Mouse (Mus musculus) stomach, embryonic 16.5 days (tissue): ENCODE results near the gene Trcg1. TPM values are rescaled to one million over a fixed set of nuclear protein-coding genes. Genes with fewer than 3 reads are reported as not detected.
"Not testable (repeated sequence)": the region's sequence is repeated elsewhere in the genome, so short reads cannot be mapped to it uniquely, and the experiment has no call there.

Source experiments
- ATAC-seq: fragments of 200-750 bp; cut with Nextera tagmentation; 2 replicates; pipeline ENCODE4 v1.8.0; 2017; ENCODE audit warnings: moderate number of reproducible peaks, moderate TSS enrichment; ENCODE audit not compliant: insufficient read depth, low FRiP score
- H3K27ac ChIP-seq: fragments of 300-500 bp; sonication (generic); 2 replicates; pipeline ENCODE4 v1.5.1; 2014; ENCODE audit warnings: low read length
- H3K27me3 ChIP-seq: fragments of 300-500 bp; sonication (generic); 2 replicates; pipeline ENCODE4 v1.6.1; 2014; ENCODE audit warnings: low read length, control low read depth, mixed read lengths; ENCODE audit not compliant: control insufficient read depth, insufficient read depth
- H3K36me3 ChIP-seq: fragments of 300-500 bp; sonication (generic); 2 replicates; pipeline ENCODE4 v1.6.1; 2014; ENCODE audit warnings: low read length; ENCODE audit not compliant: control insufficient read depth, insufficient read depth
- H3K4me1 ChIP-seq: fragments of 300-500 bp; sonication (generic); 2 replicates; pipeline ENCODE4 v1.6.1; 2014; ENCODE audit warnings: low read length, control low read depth, mixed read lengths; ENCODE audit not compliant: control insufficient read depth, insufficient read depth
- H3K4me2 ChIP-seq: fragments of 300-500 bp; sonication (generic); 2 replicates; pipeline ENCODE4 v1.6.1; 2014; ENCODE audit warnings: low read depth, low read length, mixed read lengths
- H3K4me3 ChIP-seq: fragments of 300-500 bp; sonication (generic); replicated peaks from 2 replicates; pipeline ENCODE4 v1.5.1; 2014; ENCODE audit warnings: mild to moderate bottlenecking, low read length
- H3K9ac ChIP-seq: fragments of 300-500 bp; sonication (generic); 2 replicates; pipeline ENCODE4 v1.6.1; 2014; ENCODE audit warnings: low read length
- H3K9me3 ChIP-seq: fragments of 300-500 bp; sonication (generic); replicated peaks from 2 replicates; pipeline ENCODE4 v1.6.1; 2016; ENCODE audit warnings: low read length, control low read depth; ENCODE audit not compliant: control insufficient read depth
- WGBS: fragments of 180-500 bp; shearing (Covaris S2); extraction: QIAGEN DNeasy Blood & Tissue Kit; methylation state at CpG from one replicate; pipeline ENCODE4 v1.1.7; 2014; 5-methylcytosine and 5-hydroxymethylcytosine counted together
- polyA plus RNA-seq: library from polyadenylated mRNA; unstranded; fragments of >200 nt; fragmentation: Nextera tagmentation; extraction: Ambion mirVana; gene quantifications from 2 replicates; pipeline ENCODE4 v1.2.1, GENCODE M21; 2015

Gene Trcg1
- polyA plus RNA-seq, 1 experiment from 2014 or later = not detected

- Histone ChIP-seq H3K4me1 (no peaks in the 10 kb centered on the region), H3K9me3 (no peaks in the 10 kb centered on the region), H3K27ac (no peak overlapping the region), H3K9ac (no peak overlapping the region), H3K4me2 (no peak overlapping the region), H3K36me3 (no peaks in the 10 kb centered on the region), H3K4me3 (no peak overlapping the region), H3K27me3 (no peaks in the 10 kb centered on the region)
- ATAC-seq = no peak
- WGBS = 68% methylated on average over 6 of the region's 6 CpGs
Measured at GRCm38 (mm10) chr9:57217220-57217619, 19.1 kb upstream of the Trcg1 start.

DNA sequence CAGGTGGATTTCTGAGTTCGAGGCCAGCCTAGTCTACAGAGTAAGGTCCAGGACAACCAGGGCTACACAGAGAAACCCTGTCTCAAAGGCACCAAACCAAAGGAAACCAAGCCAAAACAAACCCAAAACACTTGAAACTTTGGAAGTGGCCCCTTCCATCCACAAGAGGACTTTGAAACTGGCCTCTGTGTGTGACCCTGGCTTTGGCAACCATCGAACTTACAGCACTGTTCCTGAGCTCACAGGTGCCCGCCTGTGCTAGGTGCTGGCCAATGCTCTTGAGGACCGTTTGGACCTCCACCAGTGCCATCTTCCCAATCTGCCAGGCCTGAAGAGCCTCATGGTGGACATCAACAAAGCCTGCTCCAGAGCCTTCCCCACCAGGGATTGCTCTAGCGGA lies 17.6 kb upstream of the Trcg1 start:
- Histone ChIP-seq H3K27me3 (no peaks in the 10 kb centered on the region), H3K36me3 (no peaks in the 10 kb centered on the region), H3K9ac (no peak overlapping the region), H3K9me3 (no peaks in the 10 kb centered on the region), H3K27ac (no peak overlapping the region), H3K4me1 (no peaks in the 10 kb centered on the region), H3K4me2 (no peak overlapping the region), H3K4me3 (no peak overlapping the region)
- 83% methylated on average over 5 of the region's 5 CpGs for WGBS
- no peak for ATAC-seq

DNA sequence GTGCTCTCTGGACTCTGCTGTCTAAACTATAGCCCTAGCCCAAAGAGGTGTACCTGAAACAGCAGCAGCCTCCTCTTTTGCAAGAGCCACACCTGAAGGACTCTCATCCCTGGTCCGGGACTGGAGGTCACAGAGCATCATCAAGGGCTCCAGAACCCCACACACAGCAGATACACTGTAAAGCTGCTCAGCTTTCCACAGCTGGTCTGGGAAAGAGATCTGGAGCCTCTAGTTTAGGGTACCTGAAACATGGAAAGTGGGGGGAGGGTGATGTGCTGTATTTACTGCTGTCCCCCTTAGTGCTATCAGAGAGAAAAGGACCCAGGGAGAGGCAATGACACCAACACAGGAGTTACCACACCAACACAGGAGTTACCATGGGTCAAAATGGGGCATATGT lies 16.8 kb upstream of the Trcg1 start:
- H3K27ac ChIP-seq = no peak overlapping the region
- H3K36me3 ChIP-seq = no peaks in the 10 kb centered on the region
- no peaks in the 10 kb centered on the region for H3K27me3 ChIP-seq
- 87% methylated on average over 1 of the region's 1 CpGs for WGBS
- H3K9me3 ChIP-seq = no peaks in the 10 kb centered on the region
- H3K4me3 ChIP-seq = no peak overlapping the region
- ATAC-seq = no peak
- no peaks in the 10 kb centered on the region for H3K4me1 ChIP-seq
- no peak overlapping the region for H3K9ac ChIP-seq
- no peak overlapping the region for H3K4me2 ChIP-seq

GRCm38 (mm10) chr9:57220356-57220755 lies 16.0 kb upstream of the Trcg1 start:
- Histone ChIP-seq H3K27ac (no peak overlapping the region), H3K4me3 (no peak overlapping the region), H3K36me3 (no peaks in the 10 kb centered on the region), H3K9me3 (no peaks in the 10 kb centered on the region), H3K27me3 (no peaks in the 10 kb centered on the region), H3K4me2 (no peak overlapping the region), H3K4me1 (no peaks in the 10 kb centered on the region), H3K9ac (no peak overlapping the region)
- 15% methylated on average over 6 of the region's 6 CpGs for WGBS
- ATAC-seq = no peak

DNA sequence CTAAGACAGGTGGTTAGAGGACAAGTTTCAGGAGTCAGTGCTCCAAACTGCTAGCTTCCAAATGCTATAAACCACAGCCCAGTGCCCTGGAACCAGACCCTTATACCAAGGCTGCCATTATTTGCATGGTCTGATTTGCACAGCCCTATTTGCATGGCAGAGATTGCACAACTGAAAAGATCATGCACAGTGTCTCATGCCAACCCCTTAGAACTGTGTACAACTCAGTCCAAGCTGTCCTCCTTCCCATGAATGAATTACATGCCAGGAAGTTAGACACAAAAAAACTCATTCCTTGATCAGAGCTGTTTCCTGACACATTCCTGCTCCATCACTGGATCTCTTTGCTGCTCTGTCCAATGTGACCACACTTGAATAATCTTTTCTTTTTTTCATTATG lies 13.0 kb upstream of the Trcg1 start:
- no peak overlapping the region for H3K9ac ChIP-seq
- no peak overlapping the region for H3K4me2 ChIP-seq
- no peak overlapping the region for H3K4me3 ChIP-seq
- no peaks in the 10 kb centered on the region for H3K9me3 ChIP-seq
- no peaks in the 10 kb centered on the region for H3K36me3 ChIP-seq
- no peaks in the 10 kb centered on the region for H3K27me3 ChIP-seq
- H3K27ac ChIP-seq = no peak overlapping the region
- ATAC-seq = no peak
- H3K4me1 ChIP-seq = no peaks in the 10 kb centered on the region

GRCm38 (mm10) chr9:57225780-57226627 lies 10.4 kb upstream of the Trcg1 start:
- Histone ChIP-seq H3K27me3 (no peaks in the 10 kb centered on the region), H3K4me3 (no peak overlapping the region), H3K9ac (no peak overlapping the region), H3K36me3 (no peaks in the 10 kb centered on the region), H3K9me3 (no peaks in the 10 kb centered on the region), H3K4me2 (no peak overlapping the region), H3K4me1 (0 out of 2 replicates have a peak, but pooled peaks cover 11% of the 10 kb centered on the region), H3K27ac (no peak overlapping the region)
- WGBS = 68% methylated on average over 13 of the region's 13 CpGs
- no peak for ATAC-seq

- H3K36me3 ChIP-seq, H3K9me3 ChIP-seq, H3K4me2 ChIP-seq, ATAC-seq, H3K4me3 ChIP-seq, H3K27ac ChIP-seq, H3K27me3 ChIP-seq, H3K9ac ChIP-seq: not testable (repeated sequence)
- 0 out of 2 replicates have a peak, but pooled peaks cover 11% of the 10 kb centered on the region for H3K4me1 ChIP-seq
- 81% methylated on average over 6 of the region's 6 CpGs for WGBS
Measured at GRCm38 (mm10) chr9:57226628-57227122, 9.7 kb upstream of the Trcg1 start.

DNA sequence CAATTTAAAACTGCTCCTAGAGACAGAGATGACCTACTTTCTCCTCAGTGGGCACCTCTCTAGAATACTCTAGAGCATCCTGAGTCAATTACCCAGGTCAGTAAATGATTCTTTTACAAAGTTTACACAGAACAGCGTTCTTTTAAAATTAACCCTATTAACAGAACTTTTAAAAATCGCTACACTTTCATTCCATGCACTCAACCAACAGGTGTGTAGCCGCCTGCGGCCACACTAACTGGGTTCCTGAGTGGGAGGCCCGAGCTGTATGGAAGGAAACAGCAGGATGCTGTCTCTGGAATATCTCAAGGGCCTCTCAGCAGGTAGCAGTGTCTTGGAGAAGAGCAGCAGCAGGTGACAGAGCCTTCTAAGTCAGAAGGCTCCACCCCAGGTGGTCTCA lies 9.2 kb upstream of the Trcg1 start:
- no peak overlapping the region for H3K9ac ChIP-seq
- no peaks in the 10 kb centered on the region for H3K27me3 ChIP-seq
- no peaks in the 10 kb centered on the region for H3K36me3 ChIP-seq
- no peak overlapping the region for H3K27ac ChIP-seq
- no peak overlapping the region for H3K4me3 ChIP-seq
- no peak for ATAC-seq
- H3K9me3 ChIP-seq = no peaks in the 10 kb centered on the region
- 64% methylated on average over 5 of the region's 5 CpGs for WGBS
- H3K4me2 ChIP-seq = no peak overlapping the region
- H3K4me1 ChIP-seq = 0 out of 2 replicates have a peak, but pooled peaks cover 11% of the 10 kb centered on the region

DNA sequence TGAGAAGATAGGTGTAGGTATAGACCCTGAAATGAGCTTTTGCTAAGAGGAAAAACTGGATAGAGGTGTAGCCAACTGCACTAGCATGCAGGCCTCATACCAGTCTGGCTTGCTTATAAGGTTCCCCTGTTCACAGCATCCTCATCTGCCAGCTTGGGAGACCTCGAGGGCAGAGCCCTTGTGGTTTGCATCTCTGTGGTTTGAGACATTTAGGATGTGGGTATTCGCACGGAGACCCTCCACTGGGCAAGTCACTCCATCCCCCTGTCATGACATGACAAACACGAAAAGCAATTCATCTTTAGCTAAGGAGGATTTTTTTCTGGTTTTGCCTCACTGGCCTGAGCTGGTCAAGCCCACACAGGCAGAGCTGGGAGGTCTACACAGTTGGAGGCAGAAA lies 8.2 kb upstream of the Trcg1 start:
- Histone ChIP-seq H3K27ac (no peak overlapping the region), H3K4me3 (no peak overlapping the region), H3K4me2 (no peak overlapping the region), H3K4me1 (0 out of 2 replicates have a peak, but pooled peaks cover 11% of the 10 kb centered on the region), H3K36me3 (no peaks in the 10 kb centered on the region), H3K9me3 (no peaks in the 10 kb centered on the region), H3K27me3 (no peaks in the 10 kb centered on the region), H3K9ac (no peak overlapping the region)
- ATAC-seq = no peak
- 70% methylated on average over 4 of the region's 4 CpGs for WGBS
